Mouse (Mus musculus) activated CD4-positive, CD25-positive, alpha-beta regulatory T cell, adult 4 months (primary cell): ENCODE measurements around the gene Ibsp. TPM values are rescaled to one million over a fixed set of nuclear protein-coding genes. Genes with fewer than 3 reads are reported as not detected.

Experiments
- ATAC-seq: one replicate; pipeline ENCODE4 v1.8.0; 2017
- polyA plus RNA-seq, 2 experiments: library from polyadenylated mRNA; unstranded; fragments of 100-300 nt; shearing (Covaris generic); gene quantifications; one replicate each; pipeline ENCODE4 v1.2.1; 2017

Ibsp gene
- not detected for polyA plus RNA-seq

- ATAC-seq = no peak
Measured at GRCm38 (mm10) chr5:104298994-104299393, at the start of gene Ibsp. TSS of gene Ibsp (plus strand) at chr5:104299171.

- no peak for ATAC-seq
Measured at GRCm38 (mm10) chr5:104251811-104252210, 47.2 kb upstream of the Ibsp start.

GRCm38 (mm10) chr5:104256585-104256984 is 42.4 kb upstream of the Ibsp start:
- ATAC-seq = no peak

- ATAC-seq = no peak
Measured at GRCm38 (mm10) chr5:104261908-104262461, 37.0 kb upstream of the Ibsp start.

GRCm38 (mm10) chr5:104263014-104263776 is 35.8 kb upstream of the Ibsp start:
- ATAC-seq = no peak

- ATAC-seq = no peak
Measured at GRCm38 (mm10) chr5:104294201-104294600, 4.8 kb upstream of the Ibsp start.

GRCm38 (mm10) chr5:104314073-104314472 is 15.1 kb downstream of the Ibsp start:
- no peak for ATAC-seq

- no peak for ATAC-seq
Measured at GRCm38 (mm10) chr5:104325029-104325428, 26.1 kb downstream of the Ibsp start, which contains the start of gene Mepe. TSS of gene Mepe (plus strand) at chr5:104325329.

GRCm38 (mm10) chr5:104326884-104327283 is 27.9 kb downstream of the Ibsp start:
- no peak for ATAC-seq

- ATAC-seq = no peak
Measured at GRCm38 (mm10) chr5:104327389-104327788, 28.4 kb downstream of the Ibsp start.

- no peak for ATAC-seq
Measured at GRCm38 (mm10) chr5:104327876-104328275, 28.9 kb downstream of the Ibsp start.

GRCm38 (mm10) chr5:104328317-104328850 is 29.4 kb downstream of the Ibsp start:
- no peak for ATAC-seq

GRCm38 (mm10) chr5:104329381-104329780 is 30.4 kb downstream of the Ibsp start:
- ATAC-seq = no peak

GRCm38 (mm10) chr5:104330088-104330487 is 31.1 kb downstream of the Ibsp start:
- ATAC-seq = no peak

- ATAC-seq = no peak
Measured at GRCm38 (mm10) chr5:104332296-104332695, 33.3 kb downstream of the Ibsp start.

- no peak for ATAC-seq
Measured at GRCm38 (mm10) chr5:104333231-104333640, 34.3 kb downstream of the Ibsp start.

GRCm38 (mm10) chr5:104333643-104334042 is 34.7 kb downstream of the Ibsp start:
- ATAC-seq = no peak

- ATAC-seq = no peak
Measured at GRCm38 (mm10) chr5:104334516-104334915, 35.5 kb downstream of the Ibsp start.

GRCm38 (mm10) chr5:104335962-104336361 is 37.0 kb downstream of the Ibsp start:
- ATAC-seq = no peak

- no peak for ATAC-seq
Measured at GRCm38 (mm10) chr5:104337491-104337890, 38.5 kb downstream of the Ibsp start.

GRCm38 (mm10) chr5:104339009-104339408 is 40.0 kb downstream of the Ibsp start:
- ATAC-seq = no peak

- no peak for ATAC-seq
Measured at GRCm38 (mm10) chr5:104339706-104340512, 40.9 kb downstream of the Ibsp start.

GRCm38 (mm10) chr5:104340513-104340829 is 41.5 kb downstream of the Ibsp start:
- ATAC-seq = no peak
